Mouse (Mus musculus) 3134 (cell line): ENCODE measurements around the gene Cacng5.

Experiments
- DNase-seq: peaks from one replicate; pipeline ENCODE4 v3.0.0-alpha.2; 2011; ENCODE audit warnings: low spot score; ENCODE audit not compliant: insufficient read length; ENCODE audit errors: extremely low read depth

Gene Cacng5

DNA sequence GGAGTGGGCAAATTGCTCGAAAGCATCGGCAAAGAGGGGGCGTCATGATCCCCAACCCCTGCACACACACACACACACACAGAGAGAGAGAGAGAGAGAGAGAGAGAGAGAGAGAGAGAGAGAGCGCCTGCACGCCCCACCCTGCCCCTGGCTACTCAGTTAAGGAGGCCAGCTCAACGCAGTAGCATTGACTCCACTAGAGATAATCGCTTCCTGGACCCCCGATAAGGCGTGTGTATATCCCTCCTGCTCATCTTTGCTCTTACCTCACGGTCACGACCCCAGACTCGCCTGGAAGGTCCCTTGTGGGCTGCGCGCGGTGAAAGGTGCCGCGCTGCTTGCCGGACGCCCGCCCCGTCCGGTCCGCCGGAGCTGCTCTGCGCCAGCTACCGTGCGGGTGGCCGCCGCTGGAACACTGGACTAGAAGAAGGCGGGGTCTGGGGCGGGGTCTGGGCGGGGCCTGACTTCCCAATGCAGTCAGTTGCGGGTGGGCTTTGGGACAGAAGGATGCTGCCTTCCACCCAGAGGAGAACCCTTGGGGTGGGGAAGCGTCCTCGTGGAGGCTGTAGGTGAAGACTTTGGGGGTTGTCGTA lies at the start of gene Cacng5:
TSS of gene Cacng5 (minus strand) at position 422 of the 593 bp plus-strand sequence.
- no peak for DNase-seq

- DNase-seq: no peak
Measured at GRCm38 (mm10) chr11:107957566-107958350, 42.9 kb upstream of the Cacng5 start.

DNA sequence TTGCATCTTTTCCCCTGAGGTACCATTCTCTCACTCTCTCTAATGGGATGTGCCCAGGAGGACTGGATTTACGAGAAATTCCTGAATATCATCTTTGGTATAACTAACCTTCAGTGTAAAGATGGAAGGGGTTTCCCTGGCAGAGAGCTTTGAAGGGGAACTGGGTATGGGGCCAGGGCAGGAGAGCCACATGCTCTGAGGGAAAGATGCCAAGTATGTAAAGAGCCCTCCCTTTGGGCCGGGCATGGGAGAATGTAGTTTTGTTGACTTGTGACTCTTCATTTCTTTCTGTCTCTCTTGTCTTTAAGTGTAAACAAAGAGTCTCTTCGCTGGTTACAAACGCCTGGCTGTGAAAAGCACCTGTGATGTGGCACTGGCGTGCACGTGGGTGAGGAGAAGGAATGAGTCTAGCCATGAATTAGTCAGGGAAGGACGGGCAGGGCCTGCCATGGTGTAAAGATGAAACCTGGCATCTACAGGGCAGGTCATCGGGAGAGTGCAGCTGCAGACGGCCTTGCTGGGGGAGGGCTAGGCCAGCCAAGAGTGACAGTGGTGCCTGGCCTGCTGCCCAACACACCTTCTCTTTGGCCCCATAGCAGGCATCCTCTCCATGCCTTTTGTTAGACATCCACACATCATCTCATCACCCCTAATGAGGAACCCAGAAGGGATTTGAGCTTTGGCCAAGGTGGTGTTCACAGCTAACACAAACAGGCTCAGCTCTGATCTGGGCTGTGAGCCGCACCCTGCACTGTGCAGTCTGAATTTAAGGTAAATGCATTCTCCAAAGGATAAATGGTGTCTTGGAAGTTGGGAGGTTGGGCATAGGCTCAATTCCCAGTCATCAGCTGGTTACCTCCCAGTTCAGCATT lies 40.6 kb upstream of the Cacng5 start:
- no peak for DNase-seq

- DNase-seq: no peak
Measured at GRCm38 (mm10) chr11:107951431-107951830, 36.6 kb upstream of the Cacng5 start.

DNA sequence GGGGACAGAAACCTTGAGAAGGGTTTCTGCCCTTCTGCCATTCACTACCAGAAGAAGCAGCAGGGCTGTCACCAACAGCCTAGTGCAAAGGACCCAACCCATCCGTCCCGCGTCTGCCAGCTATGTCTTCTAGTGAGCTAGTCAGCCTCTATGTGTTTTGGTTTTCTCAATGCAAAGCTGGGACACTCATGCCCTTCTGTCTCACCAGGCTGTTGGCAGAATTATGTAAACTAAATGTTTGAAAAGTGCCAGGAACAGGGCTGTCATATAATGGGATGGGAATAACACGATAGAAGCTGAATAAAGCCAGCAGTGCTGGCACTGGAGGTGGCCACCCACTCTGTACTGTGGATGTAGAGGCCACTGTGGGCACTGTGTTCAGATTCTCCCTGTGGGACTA lies 35.8 kb upstream of the Cacng5 start:
- DNase-seq: no peak

DNA sequence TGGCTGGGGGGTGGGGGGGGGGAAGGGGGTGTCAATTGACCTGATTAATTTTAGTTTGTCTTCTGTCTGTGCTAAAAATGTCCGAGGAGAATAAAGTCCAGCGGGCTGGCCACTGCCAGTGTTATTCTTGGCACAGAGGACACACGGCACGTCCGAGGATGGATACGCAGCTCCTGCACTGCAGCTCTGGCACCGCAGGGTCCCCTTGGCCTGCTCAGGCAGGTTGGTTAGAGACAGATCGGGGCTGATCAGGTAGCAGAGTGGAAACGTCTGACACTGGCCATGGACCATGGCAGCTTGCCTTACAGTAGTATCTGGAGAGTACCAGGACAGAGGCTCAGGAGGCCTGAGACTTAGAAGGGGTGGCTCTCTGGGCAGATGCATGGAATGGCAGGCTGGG lies 35.4 kb upstream of the Cacng5 start:
- DNase-seq: no peak

- DNase-seq: no peak
Measured at GRCm38 (mm10) chr11:107947951-107948350, 33.1 kb upstream of the Cacng5 start.

GRCm38 (mm10) chr11:107946823-107947222 lies 32.0 kb upstream of the Cacng5 start:
- DNase-seq: no peak

DNA sequence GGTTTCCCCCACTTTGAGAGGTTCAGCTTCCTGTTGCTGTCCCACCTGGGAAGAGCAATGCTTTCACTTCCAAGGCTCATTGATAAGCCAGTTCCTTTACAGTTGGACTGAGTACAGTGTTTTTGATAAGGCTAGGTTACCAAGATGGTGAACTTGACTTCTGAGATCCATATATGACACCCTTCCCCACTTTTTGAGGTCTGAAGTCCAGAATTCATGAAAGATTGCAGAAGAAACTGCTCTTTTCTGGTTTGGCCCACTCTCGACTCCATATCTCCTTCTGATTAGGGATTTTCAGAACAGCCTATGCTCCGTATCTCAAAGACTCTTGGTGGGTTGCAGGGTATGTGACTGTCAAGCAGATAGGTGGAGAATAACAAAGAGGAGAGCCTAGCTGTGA lies 22.1 kb upstream of the Cacng5 start:
- DNase-seq: no peak

DNA sequence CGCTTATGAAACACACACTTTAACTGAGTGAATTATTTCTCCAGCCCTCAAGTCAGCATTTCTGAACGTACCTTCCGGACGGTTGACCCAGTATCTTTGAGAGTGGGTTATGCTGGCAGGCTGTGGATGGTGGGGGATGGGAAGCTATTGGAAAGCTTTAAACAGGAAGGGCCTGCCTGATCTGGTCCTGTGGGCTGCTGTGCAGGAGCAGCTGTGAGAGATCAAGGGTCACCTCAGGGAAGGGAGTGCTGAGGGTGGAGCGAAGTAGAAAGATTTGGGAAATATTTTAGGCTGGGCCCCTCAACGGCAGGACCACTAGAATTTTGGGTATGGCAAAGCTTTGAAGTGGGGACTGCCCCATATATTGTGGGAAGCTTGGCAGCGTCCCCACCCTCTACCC lies 16.9 kb upstream of the Cacng5 start:
- no peak for DNase-seq

GRCm38 (mm10) chr11:107931288-107931687 lies 16.4 kb upstream of the Cacng5 start:
- no peak for DNase-seq

DNA sequence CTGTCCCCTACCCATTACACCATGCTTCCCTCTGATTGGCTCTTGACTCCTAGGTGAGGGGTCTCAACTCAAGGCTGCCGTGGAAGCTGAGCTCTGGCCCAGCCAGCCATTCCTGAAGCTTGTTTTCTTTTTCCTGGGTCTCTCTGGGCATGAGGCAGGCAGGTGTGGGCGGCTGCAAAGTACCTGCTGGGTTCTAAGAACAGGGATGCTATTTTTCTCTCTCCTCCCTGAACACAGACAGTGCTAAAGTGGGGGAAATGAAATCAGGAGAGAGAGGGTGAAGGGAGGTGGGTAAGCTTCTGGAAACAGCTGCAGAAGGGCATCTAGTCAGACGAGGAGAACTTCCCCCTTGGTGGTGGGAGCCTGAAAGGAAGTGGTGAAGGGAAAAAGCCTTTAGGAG lies 14.9 kb upstream of the Cacng5 start:
- DNase-seq: no peak

GRCm38 (mm10) chr11:107919852-107920508 lies 5.1 kb upstream of the Cacng5 start:
- DNase-seq: no peak

- no peak for DNase-seq
Measured at GRCm38 (mm10) chr11:107917721-107918235, 2.9 kb upstream of the Cacng5 start.

DNA sequence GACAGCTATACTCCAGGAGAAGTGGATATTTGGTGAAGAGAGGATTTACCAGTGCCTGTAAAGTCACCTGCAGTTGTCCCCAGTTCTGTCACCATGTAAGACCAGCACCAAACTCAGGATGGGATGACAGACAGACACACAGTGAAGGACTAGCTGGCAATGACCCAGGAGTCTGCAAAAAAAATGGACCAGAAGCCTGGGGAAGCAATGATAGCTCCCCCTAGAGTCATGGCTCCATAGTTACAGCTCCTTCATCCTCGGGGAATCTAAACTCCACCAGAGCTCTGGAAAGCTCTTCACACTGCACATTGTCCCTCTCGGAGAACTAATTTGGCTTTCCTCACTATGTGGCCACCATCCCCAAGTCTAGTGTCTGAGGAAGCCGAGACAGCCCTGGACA lies 1.5 kb downstream of the Cacng5 start:
- DNase-seq: no peak

GRCm38 (mm10) chr11:107905364-107905763 lies 9.5 kb downstream of the Cacng5 start:
- no peak for DNase-seq

DNA sequence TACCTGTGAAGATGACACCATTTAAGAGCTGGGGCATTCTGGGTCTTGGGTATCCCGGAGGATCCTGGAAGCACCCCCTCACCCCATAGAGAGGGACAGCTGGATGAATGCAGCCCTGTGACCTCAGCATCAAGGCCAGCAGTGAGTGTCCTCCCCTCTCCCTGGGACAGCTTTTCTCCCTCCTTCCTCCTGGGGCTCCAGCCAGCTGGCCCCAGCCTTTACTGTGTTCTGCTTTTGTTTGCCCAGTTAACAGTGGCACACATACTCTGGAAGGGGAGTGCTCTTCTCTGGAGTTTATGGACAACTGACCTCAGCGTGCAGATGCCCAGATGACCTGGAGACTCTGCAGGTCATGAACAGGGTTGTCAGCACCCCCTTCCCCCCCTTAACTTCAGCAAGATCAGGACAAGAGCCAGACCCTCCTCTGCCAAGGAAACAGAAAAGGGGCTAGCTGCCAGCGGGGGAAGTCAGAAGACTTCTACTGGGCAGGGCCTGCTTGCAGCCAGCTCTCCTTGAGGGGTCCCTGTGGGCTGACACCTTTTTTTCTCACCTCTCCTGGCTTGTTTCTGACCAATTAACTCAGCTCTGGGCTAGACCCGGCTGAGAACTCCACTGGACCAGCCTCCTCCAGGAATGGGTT lies 10.8 kb downstream of the Cacng5 start:
- no peak for DNase-seq

DNA sequence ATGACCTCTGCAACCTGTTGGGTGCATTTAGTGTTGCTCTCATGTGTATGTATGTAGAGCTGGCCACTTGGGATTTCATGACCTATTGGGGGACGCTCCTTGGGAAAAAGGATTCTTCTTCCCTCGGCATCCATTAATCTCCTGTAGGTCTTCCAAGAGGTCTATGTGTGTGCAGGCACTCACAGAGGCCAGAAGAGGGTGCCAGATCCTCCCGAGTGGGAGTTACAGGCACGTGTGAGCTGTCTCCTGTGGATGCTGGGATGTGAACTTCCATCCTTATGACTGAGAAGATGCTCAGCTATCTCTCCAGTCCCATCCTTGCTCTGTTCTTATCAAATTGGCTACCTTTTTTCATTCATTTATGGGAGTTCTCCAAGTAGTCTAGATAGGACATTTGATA lies 14.4 kb downstream of the Cacng5 start:
- DNase-seq: no peak

- DNase-seq: no peak
Measured at GRCm38 (mm10) chr11:107898698-107899097, 16.2 kb downstream of the Cacng5 start.

DNA sequence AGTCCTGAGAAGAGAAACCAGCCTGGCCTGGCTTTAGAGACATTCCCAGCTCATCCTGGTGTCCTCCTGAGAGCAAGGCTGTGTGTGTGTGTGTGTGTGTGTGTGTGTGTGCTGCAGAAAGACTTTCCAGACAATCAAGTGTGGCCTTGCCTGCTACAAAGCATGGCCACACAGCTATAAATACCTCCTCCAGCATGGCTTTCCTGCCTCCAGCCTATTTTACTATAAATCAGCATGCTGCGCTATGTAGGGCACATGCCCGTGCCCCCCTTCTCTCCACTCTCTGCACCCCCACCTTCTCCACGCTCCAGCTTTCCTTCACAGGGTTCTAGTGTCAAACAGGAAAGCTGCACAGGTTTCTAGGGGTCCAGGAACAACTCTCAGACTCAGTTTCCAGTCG lies 19.2 kb downstream of the Cacng5 start:
- no peak for DNase-seq
